Mouse (Mus musculus) left cerebral cortex, adult 2 months (tissue): ENCODE data around the gene Strn3. TPM values are rescaled to one million over a fixed set of nuclear protein-coding genes. Genes with fewer than 3 reads are reported as not detected.

ENCODE experiments used
- DNase-seq, 2 experiments: peaks; one replicate each; pipeline ENCODE4 v3.0.0; 2021 to 2022; ENCODE audit warnings: low spot score in 2 of 2, mixed read lengths in 1 of 2; ENCODE audit errors: extremely low spot score in 1 of 2
- H3K27ac ChIP-seq: fragments of 200-600 bp; 2 replicates; pipeline ENCODE4 v1.8.1; 2022
- H3K4me3 ChIP-seq: fragments of 200-600 bp; 2 replicates; pipeline ENCODE4 v1.8.1; 2022
- CTCF ChIP-seq: fragments of 200-600 bp; IDR thresholded peaks from 2 replicates; pipeline ENCODE4 v1.8.1; 2022; ENCODE audit warnings: antibody characterized with exemption, mild to moderate bottlenecking, moderate library complexity
- intact Hi-C: fragments of 180-260 bp; cut with DNase I; formaldehyde crosslinking; loops from one replicate; pipeline ENCODE4 v1.15.1; 2025
- total RNA-seq, 2 experiments: library from RNA; stranded (reverse); gene quantifications; 2 replicates each; pipeline ENCODE4 v1.2.3; 2021

Strn3 gene
- total RNA-seq, 2 experiments from 2014 or later: 87.0 to 90.4 TPM

- no peak for TF ChIP-seq CTCF
- intact Hi-C loops: no loop called here
- no peak overlapping the region for H3K4me3 ChIP-seq
- no peak for DNase-seq
- no peak overlapping the region for H3K27ac ChIP-seq
Measured at GRCm38 (mm10) chr12:51641871-51642270, 49.8 kb downstream of the Strn3 start.

GRCm38 (mm10) chr12:51636689-51637470 is 54.8 kb downstream of the Strn3 start:
- intact Hi-C loops: no loop called here
- no peak overlapping the region for H3K4me3 ChIP-seq
- no peak overlapping the region for H3K27ac ChIP-seq
- DNase-seq: no peak
- TF ChIP-seq CTCF: no peak

- TF ChIP-seq CTCF: no peak
- no peak overlapping the region for H3K27ac ChIP-seq
- no peak for DNase-seq
- intact Hi-C loops: no loop called here
- H3K4me3 ChIP-seq: no peak overlapping the region
Measured at GRCm38 (mm10) chr12:51636260-51636659, 55.4 kb downstream of the Strn3 start.

- intact Hi-C loops: no loop called here
Measured at GRCm38 (mm10) chr12:51633481-51633880, 58.2 kb downstream of the Strn3 start.

GRCm38 (mm10) chr12:51623366-51623694 is 68.4 kb downstream of the Strn3 start:
- no peak for DNase-seq
- TF ChIP-seq CTCF: no peak
- intact Hi-C loops: loop anchor here (2.0 kb wide), 1 partner anchor 219 kb away; no protein-coding TSS in a partner anchor

More at GRCm38 (mm10) chr12:51633481-51633880, 58.2 kb downstream of the Strn3 start:
- H3K4me3 ChIP-seq: no peak overlapping the region
- TF ChIP-seq CTCF: no peak
- DNase-seq: no peak
- no peak overlapping the region for H3K27ac ChIP-seq

GRCm38 (mm10) chr12:51622670-51623365 is 68.9 kb downstream of the Strn3 start:
- intact Hi-C loops: loop anchor here (2.0 kb wide), 1 partner anchor 218 kb away; no protein-coding TSS in a partner anchor
- no peak for DNase-seq

More at GRCm38 (mm10) chr12:51623366-51623694, 68.4 kb downstream of the Strn3 start:
- Histone ChIP-seq H3K4me3 (no peak overlapping the region), H3K27ac (no peak overlapping the region)

GRCm38 (mm10) chr12:51621161-51621560 is 70.5 kb downstream of the Strn3 start:
- intact Hi-C loops: no loop called here

More at GRCm38 (mm10) chr12:51622670-51623365, 68.9 kb downstream of the Strn3 start:
- Histone ChIP-seq H3K4me3 (no peak overlapping the region), H3K27ac (no peak overlapping the region)
- TF ChIP-seq CTCF: peak; percentile 47

GRCm38 (mm10) chr12:51620572-51620971 is 71.1 kb downstream of the Strn3 start:
- TF ChIP-seq CTCF: no peak
- intact Hi-C loops: no loop called here
- DNase-seq: no peak

More at GRCm38 (mm10) chr12:51621161-51621560, 70.5 kb downstream of the Strn3 start:
- Histone ChIP-seq H3K4me3 (no peak overlapping the region), H3K27ac (no peak overlapping the region)
- TF ChIP-seq CTCF: no peak
- DNase-seq: no peak

GRCm38 (mm10) chr12:51612361-51612760 is 79.3 kb downstream of the Strn3 start:
- DNase-seq: no peak
- intact Hi-C loops: no loop called here
- no peak overlapping the region for H3K4me3 ChIP-seq
- H3K27ac ChIP-seq: no peak overlapping the region
- TF ChIP-seq CTCF: no peak

More at GRCm38 (mm10) chr12:51620572-51620971, 71.1 kb downstream of the Strn3 start:
- Histone ChIP-seq H3K27ac (no peak overlapping the region), H3K4me3 (no peak overlapping the region)

GRCm38 (mm10) chr12:51606138-51606537 is 85.6 kb downstream of the Strn3 start:
- TF ChIP-seq CTCF: no peak
- intact Hi-C loops: no loop called here
- H3K27ac ChIP-seq: no peak overlapping the region
- no peak for DNase-seq
- H3K4me3 ChIP-seq: no peak overlapping the region

- intact Hi-C loops: no loop called here
- no peak for TF ChIP-seq CTCF
- Histone ChIP-seq H3K27ac (no peak overlapping the region), H3K4me3 (no peak overlapping the region)
- no peak for DNase-seq
Measured at GRCm38 (mm10) chr12:51603306-51603705, 88.4 kb downstream of the Strn3 start.

- DNase-seq: no peak
- Histone ChIP-seq H3K27ac (no peak overlapping the region), H3K4me3 (peak overlapping the region; percentile 64)
- intact Hi-C loops: loop anchor here (10.0 kb wide), 1 partner anchor 189 kb away; no protein-coding TSS in a partner anchor
- TF ChIP-seq CTCF: no peak
Measured at GRCm38 (mm10) chr12:51594030-51594470, 97.6 kb downstream of the Strn3 start.
